Mouse (Mus musculus): ENCODE measurements around the gene Xrcc1. TPM values are rescaled to one million over a fixed set of nuclear protein-coding genes. Genes with fewer than 3 reads are reported as not detected.
"Not testable (repeated sequence)": the region's sequence is repeated elsewhere in the genome, so short reads cannot be mapped to it uniquely, and the experiment has no call there.

The Xrcc1 gene
- total and polyA plus RNA-seq, 2 experiments from 2014 or later = 45.1 to 50.8 TPM

DNA sequence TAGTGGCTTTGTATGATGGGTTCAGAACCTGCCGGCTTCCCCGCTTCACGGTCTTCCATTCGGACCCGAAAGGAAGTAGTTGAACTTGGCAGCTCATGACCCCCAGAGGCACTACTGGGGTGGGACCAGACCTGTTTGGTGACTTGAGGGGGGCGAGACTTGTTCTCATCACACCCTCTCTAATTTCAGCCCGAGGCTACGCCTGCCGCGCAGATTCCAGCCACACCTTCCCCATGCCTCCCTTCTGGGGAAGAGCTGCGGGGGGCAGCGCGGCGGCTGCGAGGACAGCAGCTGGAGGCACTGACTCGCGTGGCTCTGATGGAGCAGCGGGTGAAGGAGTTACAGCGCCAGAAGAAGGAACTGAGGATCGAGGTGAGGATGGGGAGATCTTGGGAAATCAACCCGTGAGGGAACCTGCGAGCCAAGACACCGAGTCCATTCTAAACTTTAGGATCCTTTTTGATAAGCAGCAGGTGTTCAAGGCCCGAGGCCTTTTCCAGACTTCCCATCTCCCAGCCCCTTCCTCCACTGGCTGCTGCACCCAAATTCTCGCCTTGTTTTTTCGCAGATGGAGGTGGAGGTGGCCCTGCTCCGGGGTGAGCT, 66.3 kb downstream of the Xrcc1 start:
- DNase-seq (ENCODE audit: low spot score) (no peak), ATAC-seq (no peak)
- H3K27ac ChIP-seq = no peak overlapping the region
- H3K4me3 ChIP-seq (ENCODE audit: low read length) = 0 out of 2 replicates have a peak overlapping the region, but pooled peaks have one; percentile 1
- H3K27me3 ChIP-seq (ENCODE audit: insufficient read depth, low read length) = peaks cover 43% of the 10 kb centered on the region
- TF ChIP-seq CTCF (IDR thresholded peaks at IDR 0.05; ENCODE audit: low read depth) = no peak
- H3K36me3 ChIP-seq (ENCODE audit: insufficient read depth, low read length) = no peaks in the 10 kb centered on the region
- 6% methylated on average over 27 of the region's 27 CpGs for WGBS
- peaks cover 10% of the 10 kb centered on the region; the same call in 1 of the 2 replicates for H3K4me1 ChIP-seq (ENCODE audit: insufficient read depth, low read length)
- no peaks in the 10 kb centered on the region for H3K9me3 ChIP-seq (ENCODE audit: low read length)
- peak overlapping the region; percentile 21; the same call in 1 of the 2 replicates for H3K4me2 ChIP-seq (ENCODE audit: low read depth, low read length)
- no peak overlapping the region for H3K9ac ChIP-seq (replicated peaks; ENCODE audit: low read length)

GRCm38 (mm10) chr7:24614816-24615215, 68.7 kb downstream of the Xrcc1 start:
- WGBS = 78% methylated on average over 13 of the region's 13 CpGs
- Histone ChIP-seq H3K4me2 (ENCODE audit: low read depth, low read length) (no peak overlapping the region), H3K27me3 (ENCODE audit: insufficient read depth, low read length) (peaks cover 37% of the 10 kb centered on the region), H3K27ac (no peak overlapping the region), H3K9me3 (ENCODE audit: low read length) (no peaks in the 10 kb centered on the region), H3K36me3 (ENCODE audit: insufficient read depth, low read length) (no peaks in the 10 kb centered on the region), H3K9ac (replicated peaks; ENCODE audit: low read length) (no peak overlapping the region), H3K4me1 (ENCODE audit: insufficient read depth, low read length) (peaks cover 10% of the 10 kb centered on the region; the same call in 1 of the 2 replicates), H3K4me3 (ENCODE audit: low read length) (no peak overlapping the region)
- ATAC-seq = no peak
- no peak for TF ChIP-seq CTCF (IDR thresholded peaks at IDR 0.05; ENCODE audit: low read depth)
- DNase-seq (ENCODE audit: low spot score) = no peak

- DNase-seq (ENCODE audit: low spot score) = no peak
- H3K9me3 ChIP-seq (ENCODE audit: low read length) = no peaks in the 10 kb centered on the region
- no peak for ATAC-seq
- H3K36me3 ChIP-seq (ENCODE audit: insufficient read depth, low read length) = no peaks in the 10 kb centered on the region
- H3K27me3 ChIP-seq (ENCODE audit: insufficient read depth, low read length) = peaks cover 8% of the 10 kb centered on the region; the same call in 1 of the 2 replicates
- no peaks in the 10 kb centered on the region for H3K4me1 ChIP-seq (ENCODE audit: insufficient read depth, low read length)
- no peak overlapping the region for H3K4me3 ChIP-seq (ENCODE audit: low read length)
- no peak for TF ChIP-seq CTCF (IDR thresholded peaks at IDR 0.05; ENCODE audit: low read depth)
- H3K9ac ChIP-seq (replicated peaks; ENCODE audit: low read length) = no peak overlapping the region
- no peak overlapping the region for H3K27ac ChIP-seq
- 82% methylated on average over 8 of the region's 8 CpGs for WGBS
- no peak overlapping the region for H3K4me2 ChIP-seq (ENCODE audit: low read depth, low read length)
Observed at GRCm38 (mm10) chr7:24617763-24618162, 71.7 kb downstream of the Xrcc1 start.

- 89% methylated on average over 8 of the region's 8 CpGs for WGBS
- not testable (repeated sequence) for ATAC-seq; H3K36me3 ChIP-seq (ENCODE audit: insufficient read depth, low read length); H3K27ac ChIP-seq; H3K4me3 ChIP-seq (ENCODE audit: low read length); H3K9ac ChIP-seq (replicated peaks; ENCODE audit: low read length); DNase-seq (ENCODE audit: low spot score); H3K27me3 ChIP-seq (ENCODE audit: insufficient read depth, low read length); H3K4me2 ChIP-seq (ENCODE audit: low read depth, low read length); H3K4me1 ChIP-seq (ENCODE audit: insufficient read depth, low read length); H3K9me3 ChIP-seq (ENCODE audit: low read length)
Observed at GRCm38 (mm10) chr7:24618374-24618773, 72.3 kb downstream of the Xrcc1 start.

- Histone ChIP-seq H3K9me3 (ENCODE audit: low read length) (no peaks in the 10 kb centered on the region), H3K4me3 (ENCODE audit: low read length) (no peak overlapping the region), H3K36me3 (ENCODE audit: insufficient read depth, low read length) (no peaks in the 10 kb centered on the region), H3K4me2 (ENCODE audit: low read depth, low read length) (no peak overlapping the region), H3K4me1 (ENCODE audit: insufficient read depth, low read length) (no peaks in the 10 kb centered on the region), H3K9ac (replicated peaks; ENCODE audit: low read length) (no peak overlapping the region), H3K27ac (no peak overlapping the region), H3K27me3 (ENCODE audit: insufficient read depth, low read length) (no peaks in the 10 kb centered on the region)
- ATAC-seq = no peak
- WGBS = 48% methylated on average over 13 of the region's 13 CpGs
- TF ChIP-seq CTCF (IDR thresholded peaks at IDR 0.05; ENCODE audit: low read depth) = peak; percentile 20; the same call in 1 of the 2 replicates
- DNase-seq (ENCODE audit: low spot score) = no peak
Observed at GRCm38 (mm10) chr7:24619671-24620397, 73.7 kb downstream of the Xrcc1 start.

DNA sequence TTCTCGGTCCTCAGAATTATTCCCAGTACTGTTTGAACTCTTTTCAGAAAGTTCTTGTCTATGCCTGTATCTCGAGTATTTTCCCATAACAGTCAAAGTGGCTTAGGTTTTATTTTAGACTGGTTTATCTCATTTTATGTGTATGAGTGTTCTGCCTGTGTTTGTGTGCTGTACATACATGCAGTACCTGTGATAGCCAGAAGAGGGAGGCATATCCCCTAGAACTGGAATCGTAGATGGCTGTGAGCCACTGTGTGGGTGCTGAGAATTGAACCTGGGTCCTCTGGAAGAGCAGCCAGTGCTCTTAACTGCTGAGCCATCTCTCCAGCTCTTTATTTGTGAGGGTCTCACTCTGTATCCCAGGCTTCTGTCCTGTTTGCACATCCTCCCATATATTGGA, 75.1 kb downstream of the Xrcc1 start:
- DNase-seq (ENCODE audit: low spot score) (no peak), ATAC-seq (no peak)
- Histone ChIP-seq H3K9me3 (ENCODE audit: low read length) (no peaks in the 10 kb centered on the region), H3K4me2 (ENCODE audit: low read depth, low read length) (no peak overlapping the region), H3K9ac (replicated peaks; ENCODE audit: low read length) (no peak overlapping the region), H3K4me3 (ENCODE audit: low read length) (no peak overlapping the region), H3K27ac (no peak overlapping the region), H3K4me1 (ENCODE audit: insufficient read depth, low read length) (no peaks in the 10 kb centered on the region), H3K36me3 (ENCODE audit: insufficient read depth, low read length) (no peaks in the 10 kb centered on the region), H3K27me3 (ENCODE audit: insufficient read depth, low read length) (no peaks in the 10 kb centered on the region)
- peak; percentile 33; the same call in 1 of the 2 replicates for TF ChIP-seq CTCF (IDR thresholded peaks at IDR 0.05; ENCODE audit: low read depth)
- 82% methylated on average over 3 of the region's 3 CpGs for WGBS

DNA sequence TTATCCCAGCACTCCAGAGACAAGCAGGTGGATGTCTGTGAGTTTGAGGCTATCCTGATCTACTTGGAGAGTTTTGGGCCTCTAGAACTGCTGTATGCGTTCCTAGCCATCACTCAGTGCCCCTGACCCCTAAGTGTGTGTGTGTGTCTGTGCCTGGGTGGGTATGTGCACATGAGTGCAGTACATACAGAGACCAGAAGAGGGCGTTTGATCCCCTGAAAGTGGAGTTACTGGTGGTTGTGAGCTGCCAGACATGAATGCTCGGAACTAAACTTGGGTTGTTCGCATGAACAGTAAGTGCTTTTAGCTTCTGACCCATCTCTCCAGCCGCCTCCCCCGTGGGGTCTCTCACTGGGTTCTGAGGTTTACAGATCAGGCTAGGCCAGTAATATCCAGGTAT, 76.9 kb downstream of the Xrcc1 start:
- no peak for ATAC-seq
- no peaks in the 10 kb centered on the region for H3K27me3 ChIP-seq (ENCODE audit: insufficient read depth, low read length)
- H3K4me3 ChIP-seq (ENCODE audit: low read length) = no peak overlapping the region
- H3K4me1 ChIP-seq (ENCODE audit: insufficient read depth, low read length) = no peaks in the 10 kb centered on the region
- no peak for DNase-seq (ENCODE audit: low spot score)
- no peaks in the 10 kb centered on the region for H3K36me3 ChIP-seq (ENCODE audit: insufficient read depth, low read length)
- no peak overlapping the region for H3K27ac ChIP-seq
- no peak overlapping the region for H3K9ac ChIP-seq (replicated peaks; ENCODE audit: low read length)
- no peaks in the 10 kb centered on the region for H3K9me3 ChIP-seq (ENCODE audit: low read length)
- WGBS = 82% methylated on average over 6 of the region's 6 CpGs
- 0 out of 2 replicates have a peak, but pooled peaks have one; percentile 9 for TF ChIP-seq CTCF (IDR thresholded peaks at IDR 0.05; ENCODE audit: low read depth)
- H3K4me2 ChIP-seq (ENCODE audit: low read depth, low read length) = no peak overlapping the region

Other genes with a start within 250 kb of the Xrcc1 start
- 20.1 and 23.5 TPM in 2 replicates for gene Zfp61, start 245.1 kb upstream of the Xrcc1 start, total RNA-seq (2014; rRNA removed)
- gene Zfp61, start 245.1 kb upstream of the Xrcc1 start, polyA plus RNA-seq (2015; fragmentation: Nextera tagmentation; extraction: Ambion mirVana) = 26.1 and 31.6 TPM in 2 replicates
- gene Zfp94, start 229.6 kb upstream of the Xrcc1 start, total RNA-seq (2014; rRNA removed) = 9.6 and 12.0 TPM in 2 replicates
- gene Zfp94, start 229.6 kb upstream of the Xrcc1 start, polyA plus RNA-seq (2015; fragmentation: Nextera tagmentation; extraction: Ambion mirVana) = 17.3 and 21.6 TPM in 2 replicates
- gene Tescl, start 212.4 kb upstream of the Xrcc1 start, total RNA-seq (2014; rRNA removed) = not detected in 2 replicates
- 0.46 TPM in 1 of 2 replicates, not detected in the other for gene Tescl, start 212.4 kb upstream of the Xrcc1 start, polyA plus RNA-seq (2015; fragmentation: Nextera tagmentation; extraction: Ambion mirVana)
- gene Lypd5, start 197.1 kb upstream of the Xrcc1 start, total RNA-seq (2014; rRNA removed) = not detected in 2 replicates
- 0.13 TPM in 1 of 2 replicates, not detected in the other for gene Lypd5, start 197.1 kb upstream of the Xrcc1 start, polyA plus RNA-seq (2015; fragmentation: Nextera tagmentation; extraction: Ambion mirVana)
- 1.1 and 3.9 TPM in 2 replicates for gene Kcnn4, start 176.0 kb upstream of the Xrcc1 start, total RNA-seq (2014; rRNA removed)
- gene Kcnn4, start 176.0 kb upstream of the Xrcc1 start, polyA plus RNA-seq (2015; fragmentation: Nextera tagmentation; extraction: Ambion mirVana) = 1.2 and 1.9 TPM in 2 replicates
- gene Smg9, start 146.7 kb upstream of the Xrcc1 start, total RNA-seq (2014; rRNA removed) = 34.5 and 52.3 TPM in 2 replicates
- gene Smg9, start 146.7 kb upstream of the Xrcc1 start, polyA plus RNA-seq (2015; fragmentation: Nextera tagmentation; extraction: Ambion mirVana) = 27.4 and 29.7 TPM in 2 replicates
- not detected in 2 replicates for gene Irgc1, start 94.0 kb upstream of the Xrcc1 start, total RNA-seq (2014; rRNA removed)
- not detected in 2 replicates for gene Irgc1, start 94.0 kb upstream of the Xrcc1 start, polyA plus RNA-seq (2015; fragmentation: Nextera tagmentation; extraction: Ambion mirVana)
- 3.0 and 4.8 TPM in 2 replicates for gene Plaur, start 83.8 kb upstream of the Xrcc1 start, total RNA-seq (2014; rRNA removed)
- gene Plaur, start 83.8 kb upstream of the Xrcc1 start, polyA plus RNA-seq (2015; fragmentation: Nextera tagmentation; extraction: Ambion mirVana) = 1.3 and 1.4 TPM in 2 replicates
- gene Cadm4, start 64.3 kb upstream of the Xrcc1 start, total RNA-seq (2014; rRNA removed) = 423 and 447 TPM in 2 replicates
- gene Cadm4, start 64.3 kb upstream of the Xrcc1 start, polyA plus RNA-seq (2015; fragmentation: Nextera tagmentation; extraction: Ambion mirVana) = 97.9 and 101 TPM in 2 replicates
- 138 and 152 TPM in 2 replicates for gene Zfp428, start 39.3 kb upstream of the Xrcc1 start, total RNA-seq (2014; rRNA removed)
- gene Zfp428, start 39.3 kb upstream of the Xrcc1 start, polyA plus RNA-seq (2015; fragmentation: Nextera tagmentation; extraction: Ambion mirVana) = 219 and 222 TPM in 2 replicates
- gene AC161166.1, start 33.8 kb upstream of the Xrcc1 start, total RNA-seq (2014; rRNA removed) = not detected in 2 replicates
- 0.19 and 0.55 TPM in 2 replicates for gene AC161166.1, start 33.8 kb upstream of the Xrcc1 start, polyA plus RNA-seq (2015; fragmentation: Nextera tagmentation; extraction: Ambion mirVana)
- gene Irgq, start 15.6 kb upstream of the Xrcc1 start, total RNA-seq (2014; rRNA removed) = 103 and 107 TPM in 2 replicates
- 16.9 and 20.0 TPM in 2 replicates for gene Irgq, start 15.6 kb upstream of the Xrcc1 start, polyA plus RNA-seq (2015; fragmentation: Nextera tagmentation; extraction: Ambion mirVana)
- gene Pinlyp, start 171 bp upstream of the Xrcc1 start, total RNA-seq (2014; rRNA removed) = not detected in 2 replicates
- not detected in 2 replicates for gene Pinlyp, start 171 bp upstream of the Xrcc1 start, polyA plus RNA-seq (2015; fragmentation: Nextera tagmentation; extraction: Ambion mirVana)
- 36.3 and 43.8 TPM in 2 replicates for gene Ethe1, start 41.3 kb downstream of the Xrcc1 start, total RNA-seq (2014; rRNA removed)
- 24.4 and 25.3 TPM in 2 replicates for gene Ethe1, start 41.3 kb downstream of the Xrcc1 start, polyA plus RNA-seq (2015; fragmentation: Nextera tagmentation; extraction: Ambion mirVana)
- 1.0 and 1.2 TPM in 2 replicates for gene Zfp575, start 41.4 kb downstream of the Xrcc1 start, total RNA-seq (2014; rRNA removed)
- 20.3 and 21.0 TPM in 2 replicates for gene Zfp575, start 41.4 kb downstream of the Xrcc1 start, polyA plus RNA-seq (2015; fragmentation: Nextera tagmentation; extraction: Ambion mirVana)
- 0.11 and 0.73 TPM in 2 replicates for gene Phldb3, start 64.5 kb downstream of the Xrcc1 start, total RNA-seq (2014; rRNA removed)
- not detected in 2 replicates for gene Phldb3, start 64.5 kb downstream of the Xrcc1 start, polyA plus RNA-seq (2015; fragmentation: Nextera tagmentation; extraction: Ambion mirVana)
- gene Lypd3, start 90.3 kb downstream of the Xrcc1 start, total RNA-seq (2014; rRNA removed) = 1.3 and 1.4 TPM in 2 replicates
- 1.2 and 1.3 TPM in 2 replicates for gene Lypd3, start 90.3 kb downstream of the Xrcc1 start, polyA plus RNA-seq (2015; fragmentation: Nextera tagmentation; extraction: Ambion mirVana)
- gene Tex101, start 130.4 kb downstream of the Xrcc1 start, total RNA-seq (2014; rRNA removed) = not detected in 2 replicates
- gene Tex101, start 130.4 kb downstream of the Xrcc1 start, polyA plus RNA-seq (2015; fragmentation: Nextera tagmentation; extraction: Ambion mirVana) = not detected in 2 replicates
- not detected in 2 replicates for gene BC049730, start 163.0 kb downstream of the Xrcc1 start, total RNA-seq (2014; rRNA removed)
- gene BC049730, start 163.0 kb downstream of the Xrcc1 start, polyA plus RNA-seq (2015; fragmentation: Nextera tagmentation; extraction: Ambion mirVana) = not detected in 2 replicates
- gene Gm4763, start 180.6 kb downstream of the Xrcc1 start, total RNA-seq (2014; rRNA removed) = not detected in 2 replicates
- gene Gm4763, start 180.6 kb downstream of the Xrcc1 start, polyA plus RNA-seq (2015; fragmentation: Nextera tagmentation; extraction: Ambion mirVana) = not detected in 2 replicates
- 2.2 and 2.8 TPM in 2 replicates for gene Cd177, start 214.0 kb downstream of the Xrcc1 start, total RNA-seq (2014; rRNA removed)
- 0.38 and 0.55 TPM in 2 replicates for gene Cd177, start 214.0 kb downstream of the Xrcc1 start, polyA plus RNA-seq (2015; fragmentation: Nextera tagmentation; extraction: Ambion mirVana)
- not detected in 2 replicates for gene Ceacam10, start 230.9 kb downstream of the Xrcc1 start, total RNA-seq (2014; rRNA removed)
- 0.63 and 0.80 TPM in 2 replicates for gene Ceacam10, start 230.9 kb downstream of the Xrcc1 start, polyA plus RNA-seq (2015; fragmentation: Nextera tagmentation; extraction: Ambion mirVana)